Mouse (Mus musculus) MEL (cell line): ENCODE measurements around the gene Stox1.

Source experiments
- CHD2 ChIP-seq: IDR thresholded peaks from 2 replicates; pipeline ENCODE4 v1.6.1; 2011; ENCODE audit warnings: low read length, improper control_type of control experiment
- CTCF ChIP-seq, 3 experiments: IDR thresholded peaks in 2 of 3; conservative IDR thresholded peaks in 1 of 3; 2 replicates each; pipeline ENCODE4 v1.5.1; 2011 to 2012; ENCODE audit warnings: low read length in 3 of 3, low read depth in 2 of 3, mild to moderate bottlenecking in 2 of 3, improper control_type of control experiment in 1 of 3, inconsistent platforms in 1 of 3, mixed read lengths in 1 of 3, moderate library complexity in 1 of 3; ENCODE audit not compliant: control insufficient read depth in 1 of 3, insufficient read depth in 1 of 3, poor library complexity in 1 of 3, severe bottlenecking in 1 of 3
- E2F4 ChIP-seq: IDR thresholded peaks from 2 replicates; pipeline ENCODE4 v1.6.1; 2011; ENCODE audit warnings: low read depth, low read length, improper control_type of control experiment, borderline replicate concordance
- GATA1 ChIP-seq: IDR thresholded peaks from 2 replicates; pipeline ENCODE4 v1.6.1; 2011; ENCODE audit warnings: low read depth, low read length, improper control_type of control experiment
- HCFC1 ChIP-seq: IDR thresholded peaks from 2 replicates; pipeline ENCODE4 v1.6.1; 2012; ENCODE audit warnings: low read depth, mild to moderate bottlenecking, inconsistent platforms, low read length, improper control_type of control experiment, moderate library complexity
- MAZ ChIP-seq: IDR thresholded peaks from 2 replicates; pipeline ENCODE4 v1.6.1; 2012; ENCODE audit warnings: low read depth, mild to moderate bottlenecking, inconsistent platforms, low read length, improper control_type of control experiment
- MYB ChIP-seq: IDR thresholded peaks from 2 replicates; pipeline ENCODE4 v1.6.1; 2011; ENCODE audit warnings: mild to moderate bottlenecking, low read depth, low read length, improper control_type of control experiment
- POLR2AphosphoS5 ChIP-seq: IDR thresholded peaks from 2 replicates; pipeline ENCODE4 v1.6.1; 2012; ENCODE audit warnings: low read depth, borderline replicate concordance, mild to moderate bottlenecking, inconsistent platforms, low read length, moderate library complexity, mixed read lengths
- RCOR1 ChIP-seq: IDR thresholded peaks from 2 replicates; pipeline ENCODE4 v1.6.1; 2012; ENCODE audit warnings: low read depth, mild to moderate bottlenecking, inconsistent platforms, low read length, improper control_type of control experiment
- TAL1 ChIP-seq: IDR thresholded peaks from 2 replicates; pipeline ENCODE4 v1.6.1; 2012; ENCODE audit warnings: mild to moderate bottlenecking, inconsistent platforms, low read length, moderate library complexity, mixed read lengths
- TBP ChIP-seq: IDR thresholded peaks from 2 replicates; pipeline ENCODE4 v1.8.0; 2011; ENCODE audit warnings: low read depth, low read length, improper control_type of control experiment
- USF1 ChIP-seq: IDR thresholded peaks from 2 replicates; pipeline ENCODE4 v1.6.1; 2014; ENCODE audit warnings: low read depth, mild to moderate bottlenecking, inconsistent platforms, low read length, improper control_type of control experiment, moderate library complexity
- ZC3H11A ChIP-seq: IDR thresholded peaks from 2 replicates; pipeline ENCODE4 v1.6.1; 2012; ENCODE audit warnings: low read depth, mild to moderate bottlenecking, inconsistent platforms, low read length, improper control_type of control experiment

- TF ChIP-seq MAZ (no peak), CTCF (IDR thresholded peaks at IDR 0.05 in 2 of 3, conservative IDR thresholded peaks at IDR 0.05 in 1 of 3; ENCODE audit: control insufficient read depth in 1 of 3, insufficient read depth in 1 of 3, low read depth in 2 of 3, low read length in 3 of 3, poor library complexity in 1 of 3, severe bottlenecking in 1 of 3) (no peak), TBP (no peak), E2F4 (no peak), ZC3H11A (no peak), MYB (no peak), TAL1 (no peak), CHD2 (no peak), USF1 (no peak), HCFC1 (no peak), POLR2AphosphoS5 (no peak), GATA1 (no peak), RCOR1 (no peak)
Measured at GRCm38 (mm10) chr10:62687032-62687674, 38.8 kb downstream of the Stox1 start.
